Mouse (Mus musculus) cerebellum, adult 9-11 months (tissue): ENCODE measurements at regions not wholly inside any gene's neighbourhood (a gene's known extent, or its start where the extent isn't known, plus 50 kb on each side); places are given as distances from the start of the nearest gene placed in this dataset.

Experiments used
- DNase-seq: peaks from one replicate; pipeline ENCODE4 v3.0.0; 2022

DNA sequence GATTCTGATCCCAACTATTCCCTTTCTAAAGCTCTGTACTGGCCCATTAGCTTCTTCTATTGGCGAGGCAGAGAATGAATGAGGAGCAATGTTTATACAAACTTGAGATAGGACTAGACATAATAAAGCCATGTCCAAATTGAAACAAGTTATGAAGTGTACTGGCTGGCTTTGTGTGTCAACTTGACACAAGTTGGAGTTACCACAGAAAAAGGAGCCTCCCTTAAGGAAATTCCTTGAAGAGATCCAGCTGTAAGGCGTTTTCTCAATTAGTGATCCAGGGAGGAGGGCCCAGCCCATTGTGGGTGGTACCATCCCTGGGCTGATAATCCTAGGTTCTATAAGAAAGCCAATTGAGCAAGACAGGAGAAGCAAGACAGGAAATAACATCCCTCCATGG lies 135.9 kb upstream of the Cr2 start:
- DNase-seq, result no peak

DNA sequence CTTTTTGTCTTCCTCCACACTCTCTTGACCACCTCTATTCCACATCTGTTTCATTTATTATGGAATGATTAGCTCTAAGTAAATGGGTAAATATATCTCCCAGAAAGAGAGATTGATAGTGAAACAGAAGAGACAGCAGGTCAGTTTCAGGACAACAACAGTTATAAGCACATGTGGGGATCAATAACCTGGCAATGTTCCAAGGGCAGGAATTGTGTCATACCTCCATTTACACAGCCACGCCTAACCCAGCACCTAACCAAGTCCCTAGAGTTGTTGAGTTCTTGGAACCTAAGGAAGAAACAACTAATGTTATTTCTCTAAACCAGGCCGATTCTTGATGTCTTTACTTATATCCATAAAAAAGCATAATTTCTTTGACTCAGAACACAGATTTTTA lies 108.6 kb upstream of the Cr2 start:
- no peak for DNase-seq

DNA sequence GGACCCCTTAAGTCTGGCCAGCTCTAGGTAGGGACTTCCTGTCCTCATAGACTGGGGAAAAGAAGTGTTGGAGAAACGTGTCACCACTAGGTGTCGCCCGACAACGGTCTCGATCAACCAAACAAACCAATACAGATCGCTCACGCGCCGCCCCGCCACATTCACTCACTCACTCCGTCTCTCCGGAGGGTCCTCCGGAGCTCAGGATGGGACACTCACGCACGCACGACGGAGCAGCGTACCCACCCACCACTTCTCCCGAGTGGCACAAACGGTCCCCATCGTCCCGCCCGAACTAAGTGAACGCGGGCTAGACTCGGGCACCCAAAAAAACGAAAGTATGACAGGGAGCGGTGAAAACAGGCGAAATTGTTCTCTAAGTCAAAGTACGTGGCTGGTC lies 65.0 kb upstream of the Cr2 start:
- DNase-seq, result peak; percentile 87

DNA sequence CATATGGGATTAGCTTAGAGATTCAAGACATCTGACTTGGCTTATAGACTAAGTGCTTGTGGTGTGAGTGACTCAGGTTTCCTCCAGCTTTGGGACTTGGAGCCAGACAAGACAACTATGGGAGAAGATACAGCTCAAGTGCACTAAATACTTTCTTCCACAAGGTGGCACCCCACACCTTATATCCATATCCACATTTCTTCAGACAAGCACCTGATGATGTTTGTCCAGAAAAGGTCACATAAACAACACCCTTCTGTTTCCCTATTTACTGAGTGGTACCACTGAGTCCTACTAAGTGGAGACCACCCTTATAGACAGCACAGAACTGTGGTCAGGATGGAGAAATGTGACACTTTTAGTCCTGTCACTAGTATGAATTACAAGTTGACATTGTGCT lies 56.1 kb upstream of the Cr2 start:
- DNase-seq, result peak; percentile 15

DNA sequence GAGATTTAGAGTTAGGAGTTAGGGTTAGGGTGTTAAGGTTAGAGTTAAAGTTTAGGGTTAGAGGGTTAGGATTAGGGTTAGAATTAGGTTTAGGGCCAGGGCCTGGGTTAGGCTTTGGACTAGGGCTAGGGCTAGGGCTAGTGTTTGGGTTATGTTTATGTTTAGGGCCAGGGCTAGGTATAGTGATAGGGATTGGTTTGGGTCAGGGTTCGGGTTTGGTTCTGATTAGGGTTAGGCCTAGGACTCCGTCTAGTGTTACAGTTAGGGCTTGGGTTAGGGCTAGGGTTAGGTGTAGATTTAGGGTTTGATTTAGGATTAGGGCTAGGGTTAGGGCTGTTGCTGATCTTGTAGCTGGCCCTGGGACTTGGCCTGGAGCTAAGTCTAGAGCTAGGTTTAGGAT lies 50.5 kb upstream of the Cr2 start:
- DNase-seq, result no peak
